Mouse (Mus musculus): ENCODE results near the gene Rnft1.
"Not testable (repeated sequence)": the region's sequence is repeated elsewhere in the genome, so short reads cannot be mapped to it uniquely, and the experiment has no call there.

The Rnft1 gene

DNA sequence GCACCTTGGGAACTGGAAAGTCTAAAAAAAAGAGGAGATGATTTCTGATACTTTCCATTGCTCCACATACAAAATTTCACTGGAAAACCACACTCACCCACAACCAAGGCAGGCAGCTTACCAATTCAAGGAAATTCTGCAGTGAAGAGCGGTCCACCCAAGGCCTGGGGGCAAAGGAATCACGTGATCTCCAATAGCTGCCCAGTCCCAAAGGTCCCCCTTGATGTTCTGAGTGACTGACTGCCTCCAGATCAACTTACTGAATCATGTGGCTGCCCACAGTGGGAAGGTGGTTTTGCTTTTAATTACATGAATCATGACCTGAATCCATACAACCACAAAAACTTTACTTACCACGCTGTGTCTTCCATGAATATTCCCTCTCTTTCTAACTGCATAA lies 32.8 kb downstream of the Rnft1 start:
- in situ Hi-C loops (cut with MboI, MseI): no loop called here

DNA sequence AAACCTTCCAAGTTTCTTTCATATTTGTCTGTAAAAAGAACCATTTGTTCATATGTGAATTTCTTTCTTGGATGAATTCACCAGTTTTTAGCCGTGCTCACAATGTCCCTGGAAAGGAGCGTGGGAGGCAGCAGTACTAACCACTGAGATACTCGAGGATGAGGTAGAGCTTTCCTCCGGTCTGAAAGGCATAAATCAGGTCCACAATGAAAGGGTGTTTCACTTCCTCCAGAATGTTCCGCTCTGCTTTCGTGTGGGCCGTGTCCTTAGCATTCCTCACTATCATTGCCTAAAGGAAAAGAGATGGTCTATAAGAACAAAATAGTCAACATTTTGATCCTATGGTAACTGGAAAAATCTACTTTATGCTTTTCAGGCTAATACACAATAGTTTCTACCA lies 35.3 kb downstream of the Rnft1 start:
- in situ Hi-C loops (cut with MboI, MseI): no loop called here

DNA sequence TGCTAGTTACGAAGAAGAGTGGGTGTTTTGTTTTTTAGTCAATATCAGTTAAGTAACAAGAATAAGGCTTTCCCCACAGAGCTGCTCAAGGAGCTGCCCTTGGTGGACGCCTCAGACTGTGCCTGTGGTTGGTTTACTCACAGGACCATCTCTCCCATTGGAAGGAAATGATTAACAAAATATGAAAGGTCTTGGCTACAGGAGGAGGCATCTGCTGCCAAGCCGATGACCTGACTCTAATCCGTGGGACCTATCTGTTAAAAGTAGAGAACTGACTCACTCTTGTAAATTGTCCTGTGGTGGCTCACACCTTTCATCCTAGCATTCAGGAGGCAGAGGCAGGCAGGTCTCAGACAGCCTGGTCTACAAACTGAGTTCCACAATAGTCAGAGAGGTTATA lies 43.1 kb downstream of the Rnft1 start:
- in situ Hi-C loops (cut with MboI, MseI): no loop called here

- in situ Hi-C loops (cut with MboI, MseI): no loop called here
Measured at GRCm38 (mm10) chr11:86532834-86533233, 48.4 kb downstream of the Rnft1 start.

DNA sequence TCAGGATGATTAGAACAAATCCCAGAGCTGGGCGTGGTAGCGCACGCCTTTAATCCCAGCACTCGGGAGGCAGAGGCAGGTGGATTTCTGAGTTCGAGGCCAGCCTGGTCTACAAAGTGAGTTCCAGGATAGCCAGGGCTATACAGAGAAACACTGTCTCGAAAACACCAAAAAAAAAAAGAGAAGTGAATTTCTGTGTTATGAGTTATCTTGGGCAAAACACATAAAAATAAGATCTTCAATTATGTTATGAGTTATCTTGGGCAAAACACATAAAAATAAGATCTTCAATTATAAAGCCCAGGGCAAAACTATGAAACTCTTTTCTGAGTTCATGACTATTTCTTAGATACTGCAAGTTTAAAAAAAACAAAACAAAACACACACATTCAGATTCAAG lies 48.8 kb downstream of the Rnft1 start:
- in situ Hi-C loops (cut with MboI, MseI): not testable (repeated sequence)

DNA sequence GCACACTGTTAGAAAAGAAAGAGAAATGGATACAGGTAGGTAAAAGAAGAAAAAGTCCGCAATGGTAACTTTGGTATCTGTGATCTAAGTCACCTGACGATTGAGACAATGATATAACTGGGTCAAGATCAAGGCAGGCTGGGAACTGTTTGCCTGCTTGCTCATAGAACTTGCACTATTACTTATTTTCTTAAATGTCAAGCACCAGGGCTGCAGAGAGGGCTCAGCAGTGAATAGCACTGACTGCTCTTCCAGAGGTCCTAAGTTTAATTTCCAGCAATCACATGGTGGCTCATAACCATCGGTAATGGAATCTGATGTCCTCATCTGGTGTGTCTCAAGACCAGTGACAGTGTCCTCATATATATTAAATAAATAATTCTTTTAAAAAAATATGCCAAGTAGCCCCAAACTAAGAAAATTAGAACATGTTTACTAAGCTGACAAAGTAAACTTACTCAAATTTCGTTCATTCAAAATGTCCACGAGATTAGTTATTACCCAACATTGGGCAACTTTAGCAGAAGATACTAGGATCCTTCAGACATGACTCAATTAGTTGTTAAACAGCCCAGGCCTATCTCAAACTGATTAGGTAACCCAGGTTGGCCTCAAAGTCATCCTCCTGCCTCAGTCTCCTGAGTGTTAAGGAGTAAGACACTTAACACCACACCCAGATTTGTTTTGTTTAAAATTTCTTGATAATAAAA lies 49.9 kb downstream of the Rnft1 start:
- in situ Hi-C loops (cut with MboI, MseI): no loop called here

DNA sequence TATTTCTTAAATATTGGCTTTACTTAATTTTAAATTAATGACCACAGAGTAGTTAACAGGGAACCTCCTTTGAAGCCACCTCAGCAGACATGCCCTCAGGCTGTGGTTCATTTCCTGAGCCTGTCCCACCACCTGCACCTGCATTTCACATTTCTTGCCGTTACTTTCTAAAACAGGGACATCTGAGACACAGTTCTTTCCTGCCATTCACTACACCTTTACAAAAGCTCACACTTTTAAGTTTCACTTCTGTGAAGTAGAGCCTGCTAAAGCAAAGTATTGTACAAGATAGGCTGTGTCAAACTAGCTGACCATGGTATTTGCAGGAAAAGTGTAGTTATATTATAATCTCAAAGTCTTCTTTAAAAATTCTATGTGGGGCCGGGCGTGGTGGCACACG lies 54.3 kb downstream of the Rnft1 start:
- in situ Hi-C loops (cut with MboI, MseI): no loop called here

- in situ Hi-C loops (cut with MboI, MseI): no loop called here
Measured at GRCm38 (mm10) chr11:86539716-86540475, 55.4 kb downstream of the Rnft1 start.

DNA sequence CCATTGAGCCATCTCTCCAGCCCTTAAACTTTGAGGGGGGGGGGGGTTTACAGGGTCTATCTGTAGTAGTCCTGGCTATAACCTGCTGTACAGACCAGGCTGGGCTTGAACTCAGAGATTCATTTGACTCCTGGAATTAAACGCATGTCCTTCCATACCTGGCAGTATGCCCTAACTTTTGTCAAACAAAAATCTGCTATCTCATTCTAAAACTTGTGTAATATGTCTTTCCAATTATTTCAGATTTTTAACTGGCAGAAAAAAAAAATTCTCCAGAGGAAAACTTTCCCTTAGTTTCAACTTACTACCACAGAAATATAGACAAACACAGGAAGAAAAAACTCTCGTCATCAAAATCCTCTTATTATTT lies 56.0 kb downstream of the Rnft1 start:
- in situ Hi-C loops (cut with MboI, MseI): no loop called here

DNA sequence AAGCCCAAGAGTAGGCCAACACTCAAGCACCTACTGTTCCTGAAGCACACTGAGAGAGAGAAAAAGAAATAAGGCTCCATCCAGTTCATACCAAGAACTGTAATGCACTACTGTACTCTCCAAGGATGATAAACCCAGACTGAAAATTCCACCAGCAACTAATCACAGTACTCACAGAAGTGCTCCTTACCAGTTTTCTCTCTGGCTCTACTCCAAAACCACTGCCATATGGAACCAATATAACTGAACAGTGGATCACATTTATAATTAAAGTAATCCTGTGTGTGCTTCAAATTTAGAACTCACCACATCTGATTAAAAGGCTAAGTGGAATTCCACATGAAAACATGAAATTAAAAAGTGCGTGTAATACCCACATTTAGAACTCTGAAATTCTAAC lies 58.4 kb downstream of the Rnft1 start:
- in situ Hi-C loops (cut with MboI, MseI): no loop called here

- in situ Hi-C loops (cut with MboI, MseI): no loop called here
Measured at GRCm38 (mm10) chr11:86543960-86544638, 59.6 kb downstream of the Rnft1 start.

DNA sequence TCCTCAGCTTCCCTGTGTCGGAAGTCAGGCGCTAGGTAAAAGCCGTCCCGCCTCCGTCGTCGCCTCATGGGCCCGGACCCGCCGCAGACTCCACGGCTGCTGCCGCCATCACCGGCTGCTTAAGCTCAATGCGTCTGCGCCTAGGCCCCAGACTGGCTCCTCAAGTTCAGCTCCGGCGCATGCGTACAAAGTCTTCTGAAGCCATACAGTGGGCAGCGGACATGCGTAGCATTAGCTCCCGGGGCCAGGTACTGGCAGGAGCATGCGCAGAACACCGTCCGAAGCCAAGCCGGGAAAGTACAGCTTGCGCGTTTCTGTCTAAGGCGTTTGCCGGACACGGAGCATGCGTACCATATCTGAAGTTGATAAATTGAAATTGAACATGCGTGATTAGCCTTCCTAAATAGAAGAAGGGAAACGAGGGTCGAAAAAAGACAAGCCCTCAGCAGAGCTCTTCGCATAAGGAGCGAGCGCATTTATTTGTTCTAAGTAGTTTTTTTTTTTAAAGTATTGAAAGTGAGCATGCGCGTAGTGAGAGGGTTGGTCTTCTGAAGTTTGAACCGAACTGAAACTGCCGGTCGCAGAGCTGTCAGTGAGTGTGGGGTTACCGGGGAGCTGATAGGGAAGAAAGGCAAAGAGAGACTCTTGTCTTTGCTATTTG lies 60.3 kb downstream of the Rnft1 start, which contains the start of the genes Rps6kb1 and Tubd1:
Gene Rps6kb1, minus strand, starts transcription at position 167 of the 661 bp plus-strand sequence.
Gene Tubd1, plus strand, starts transcription at position 353 of the 661 bp plus-strand sequence.
- in situ Hi-C loops (cut with MboI, MseI): no loop called here

- in situ Hi-C loops (cut with MboI, MseI): no loop called here
Measured at GRCm38 (mm10) chr11:86545556-86545955, 61.1 kb downstream of the Rnft1 start.

- in situ Hi-C loops (cut with MboI, MseI): no loop called here
Measured at GRCm38 (mm10) chr11:86547412-86547811, 63.0 kb downstream of the Rnft1 start.
